Mouse (Mus musculus): ENCODE data around the gene Eef1akmt2. TPM values are rescaled to one million over a fixed set of nuclear protein-coding genes. Genes with fewer than 3 reads are reported as not detected.

The Eef1akmt2 gene
- total RNA-seq, 1 experiment from 2014 or later, result 36.6 TPM

GRCm38 (mm10) chr7:132866316-132866715 is 13.8 kb upstream of the Eef1akmt2 start:
- no peak for DNase-seq

GRCm38 (mm10) chr7:132859042-132859958 is 6.8 kb upstream of the Eef1akmt2 start, which contains the start of gene Abraxas2:
TSS of gene Abraxas2 (plus strand) at chr7:132859225.
- peak; percentile 91 for DNase-seq

DNA sequence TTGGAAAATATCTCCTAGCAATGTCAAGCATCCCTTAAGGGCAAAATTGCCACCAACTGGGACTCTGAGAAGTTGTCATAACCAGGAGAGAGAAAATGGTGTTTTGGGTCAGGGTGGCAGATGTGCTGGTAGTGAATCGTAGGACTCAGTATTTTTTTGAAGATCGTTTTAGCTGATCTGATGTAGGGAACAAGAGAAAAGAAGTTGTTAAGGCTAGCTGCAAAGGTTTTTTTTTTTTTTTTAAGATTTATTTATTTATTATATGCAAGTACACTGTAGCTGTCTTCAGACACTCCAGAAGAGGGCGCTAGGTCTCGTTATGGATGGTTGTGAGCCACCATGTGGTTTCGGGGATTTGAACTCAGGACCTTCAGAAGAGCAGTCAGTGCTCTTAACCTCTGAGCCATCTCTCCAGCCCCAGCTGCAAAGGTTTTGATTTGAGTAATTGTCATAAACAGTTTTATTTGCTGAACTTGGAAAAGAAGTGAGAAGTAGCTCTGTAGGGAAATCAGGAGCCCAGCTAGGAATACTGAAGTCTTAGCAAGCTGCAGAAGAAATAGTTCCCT is 5.7 kb upstream of the Eef1akmt2 start:
- no peak for DNase-seq

DNA sequence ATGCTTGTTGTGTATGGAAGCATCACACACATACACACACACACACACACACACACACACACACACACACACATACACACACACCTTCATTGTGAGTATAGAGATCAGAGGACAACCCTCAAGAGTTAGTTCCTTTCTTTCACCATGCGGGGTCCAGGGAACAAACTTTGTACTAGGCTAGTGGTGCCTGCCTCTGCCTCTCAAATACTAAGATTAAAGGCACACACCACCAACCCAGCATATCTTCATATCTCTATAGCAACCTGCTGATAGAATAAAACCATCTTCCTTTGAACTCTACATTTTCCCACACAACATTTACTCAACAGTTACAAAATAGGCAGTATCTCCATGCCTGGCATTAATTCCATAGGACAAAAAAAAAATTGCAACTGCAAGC is 3.6 kb upstream of the Eef1akmt2 start:
- no peak for DNase-seq

DNA sequence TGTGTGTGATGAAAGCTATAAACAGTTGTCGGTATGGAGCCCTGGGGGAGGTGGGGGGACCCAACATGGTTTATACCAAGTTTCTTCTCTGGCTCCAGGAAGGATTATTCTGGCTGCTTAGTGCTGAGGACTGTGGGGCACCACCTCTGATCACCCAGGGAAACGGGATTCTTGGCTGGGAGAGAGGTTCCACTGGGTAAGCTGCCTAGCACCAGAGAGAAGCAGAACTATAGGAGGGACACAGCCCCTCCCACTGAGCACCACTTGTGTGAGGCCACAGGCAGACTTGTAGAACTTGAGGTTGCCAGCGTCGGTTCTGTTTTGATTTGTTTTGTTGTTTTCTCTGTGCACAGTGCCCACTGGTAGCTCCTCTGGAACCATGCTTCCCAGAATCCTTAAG is 1.5 kb upstream of the Eef1akmt2 start:
- no peak for DNase-seq

- no peak for DNase-seq
Observed at GRCm38 (mm10) chr7:132853361-132853760, 888 bp upstream of the Eef1akmt2 start.

DNA sequence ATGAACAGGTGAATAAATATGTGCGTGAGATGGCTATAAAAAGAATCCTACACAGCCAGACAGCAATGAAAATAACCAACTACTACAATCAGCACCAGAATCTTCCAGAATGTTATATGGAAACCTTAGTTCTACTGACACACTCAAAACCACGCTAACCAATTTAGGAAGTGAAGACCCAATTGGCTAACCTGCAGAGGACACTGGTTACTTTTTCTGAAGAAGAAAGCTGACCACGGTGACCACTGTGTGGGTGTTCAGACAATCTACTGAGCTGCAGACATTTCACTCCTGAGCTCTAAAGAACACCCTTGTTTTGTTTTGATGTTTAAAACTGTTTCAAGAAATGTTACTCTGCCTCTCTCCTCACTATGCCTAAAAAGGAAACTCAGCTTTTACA is 9.3 kb downstream of the Eef1akmt2 start:
- no peak for DNase-seq

DNA sequence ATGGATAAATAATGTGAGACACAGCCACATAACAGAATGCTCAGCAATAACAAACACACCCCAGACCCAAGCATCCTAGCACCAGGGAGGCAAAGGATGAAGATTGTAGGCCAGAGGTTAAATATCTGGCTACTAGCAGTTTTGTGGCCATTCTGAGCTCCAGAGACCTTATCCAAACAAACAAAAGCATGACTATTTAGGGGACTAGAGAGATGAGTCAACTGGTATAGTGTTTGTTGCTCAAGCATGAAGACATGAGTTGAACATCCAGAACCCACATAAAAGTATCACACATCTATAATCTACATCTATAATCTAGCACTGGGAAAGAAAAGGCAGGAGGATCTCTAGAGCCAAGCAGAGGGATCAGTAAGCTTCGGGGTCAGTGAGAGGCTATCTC is 10.0 kb downstream of the Eef1akmt2 start:
- no peak for DNase-seq

- DNase-seq, result no peak
Observed at GRCm38 (mm10) chr7:132841287-132841686, 11.2 kb downstream of the Eef1akmt2 start.

- DNase-seq, result no peak
Observed at GRCm38 (mm10) chr7:132830955-132831354, 21.5 kb downstream of the Eef1akmt2 start.

- DNase-seq, result no peak
Observed at GRCm38 (mm10) chr7:132824346-132825022, 28.0 kb downstream of the Eef1akmt2 start.

DNA sequence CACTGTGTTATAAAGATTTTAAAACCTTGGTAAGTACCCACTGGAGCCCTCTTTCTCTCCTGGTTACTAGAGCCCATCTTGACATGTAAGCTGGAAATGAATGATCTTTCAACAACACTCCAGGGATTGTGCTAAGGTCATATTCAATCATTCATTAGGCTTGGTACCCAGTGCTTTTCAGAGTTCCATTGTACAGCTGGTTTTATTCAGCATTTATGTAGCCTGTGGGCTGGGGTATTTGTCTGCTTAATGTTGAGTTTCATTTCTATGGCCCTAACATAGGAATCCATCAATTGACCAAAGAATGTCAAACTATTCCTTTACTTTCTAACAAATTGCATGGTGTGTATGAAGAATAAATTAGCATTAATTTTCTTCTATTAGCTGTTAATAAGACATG is 28.6 kb downstream of the Eef1akmt2 start:
- DNase-seq, result no peak

DNA sequence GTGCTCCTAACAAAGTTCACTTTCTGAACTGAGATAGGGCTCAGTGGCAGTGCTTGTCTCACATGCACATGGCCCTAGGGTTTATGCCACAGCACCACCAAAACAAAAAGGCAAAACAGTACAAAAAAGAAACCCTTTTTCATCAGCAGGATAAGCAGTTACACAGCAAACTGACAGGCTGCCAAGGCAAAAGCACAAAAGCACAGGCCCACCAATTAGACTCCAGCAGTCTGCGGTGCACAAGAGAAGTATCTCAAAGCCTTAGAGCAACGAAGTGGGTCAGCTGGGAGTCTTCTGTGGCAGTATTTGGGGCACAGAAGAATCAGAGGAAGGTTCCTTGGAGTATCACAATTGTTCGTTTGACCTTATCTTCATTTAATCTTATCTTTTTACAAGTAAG is 31.8 kb downstream of the Eef1akmt2 start:
- DNase-seq, result no peak

DNA sequence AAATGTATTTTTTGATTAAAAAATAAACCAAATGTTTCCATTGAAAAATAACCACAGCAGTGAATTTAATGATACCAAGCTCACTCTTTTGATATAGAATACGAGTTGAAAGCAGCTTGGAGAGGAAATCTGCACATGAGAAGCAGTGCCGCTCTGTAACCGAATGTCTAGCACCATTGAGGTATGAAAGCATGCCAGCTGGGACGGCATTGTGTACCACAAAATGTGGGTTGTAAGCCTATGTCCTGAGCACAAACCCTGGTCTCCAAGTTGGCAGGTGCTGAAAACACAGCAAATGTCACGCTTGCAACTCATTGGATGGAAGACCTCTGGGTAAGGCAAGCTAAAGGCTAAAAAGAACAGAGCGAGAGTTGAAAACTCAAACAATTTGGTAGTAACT is 35.4 kb downstream of the Eef1akmt2 start:
- DNase-seq, result no peak

- no peak for DNase-seq
Observed at GRCm38 (mm10) chr7:132816528-132816927, 35.9 kb downstream of the Eef1akmt2 start.

- no peak for DNase-seq
Observed at GRCm38 (mm10) chr7:132815081-132815480, 37.4 kb downstream of the Eef1akmt2 start.

DNA sequence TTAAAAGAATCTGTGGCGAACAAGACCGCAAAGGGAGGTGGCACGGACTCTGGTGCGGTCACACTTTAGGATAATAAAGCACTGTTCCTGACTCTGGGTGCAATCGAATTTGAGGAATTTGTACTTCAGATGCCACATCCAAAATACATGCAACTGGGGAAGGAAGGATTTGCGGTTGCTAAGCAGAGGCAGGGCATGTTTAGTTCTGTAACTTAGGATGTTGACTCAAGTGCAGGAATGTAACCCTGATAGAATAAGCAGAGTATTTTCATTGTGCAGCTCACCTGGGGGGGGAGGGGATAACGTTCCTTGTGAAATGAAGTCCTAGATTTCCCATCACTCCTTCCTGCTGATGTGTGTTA is 38.4 kb downstream of the Eef1akmt2 start:
- DNase-seq, result no peak

GRCm38 (mm10) chr7:132813416-132814088 is 38.9 kb downstream of the Eef1akmt2 start, which contains the start of gene Fam53b:
TSS of gene Fam53b (minus strand) at chr7:132813886.
- peak; percentile 81 for DNase-seq

- DNase-seq, result peak; percentile 68
Observed at GRCm38 (mm10) chr7:132812619-132813415, 39.7 kb downstream of the Eef1akmt2 start.

DNA sequence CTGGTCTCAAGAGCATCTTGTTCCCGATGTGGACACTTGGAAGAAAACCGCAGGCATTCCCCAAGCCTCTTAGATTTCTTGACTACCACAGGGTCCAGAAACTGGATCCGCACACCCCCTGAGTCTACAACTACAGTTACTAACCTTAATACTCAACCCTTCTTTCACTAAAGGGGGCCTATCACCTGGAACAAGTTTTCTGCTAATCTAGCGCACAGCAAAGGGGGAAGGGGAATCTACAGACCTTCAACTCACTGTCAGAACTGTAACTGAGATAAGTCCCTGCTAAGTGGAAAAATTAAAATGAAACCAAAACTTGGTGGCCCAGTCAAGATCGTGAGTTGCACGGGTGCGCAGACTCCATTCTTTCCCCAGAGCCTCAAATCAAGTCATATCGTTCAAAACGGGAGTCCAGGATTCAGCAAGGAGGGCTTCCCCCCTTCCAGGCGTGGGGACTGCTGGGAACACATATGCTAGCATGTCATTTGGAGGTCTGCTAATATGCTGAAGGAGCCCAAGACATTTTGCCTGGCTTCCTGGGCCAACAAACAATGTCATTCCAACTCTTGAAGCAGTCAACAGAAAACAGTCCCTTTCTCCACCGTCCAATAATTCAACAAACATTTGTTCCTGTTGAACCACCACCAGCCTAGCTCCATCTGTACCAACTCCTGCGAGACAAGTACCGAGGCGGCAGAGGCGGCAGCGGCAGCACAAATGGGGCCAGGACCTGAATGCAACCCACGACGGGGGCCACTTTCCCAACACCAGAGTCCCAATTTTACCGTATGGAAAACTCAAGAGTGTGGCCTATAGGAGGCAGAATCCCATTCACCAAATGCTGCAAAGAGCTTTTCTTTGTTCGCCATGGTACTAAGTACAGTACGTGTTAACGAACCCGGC is 40.5 kb downstream of the Eef1akmt2 start:
- no peak for DNase-seq

DNA sequence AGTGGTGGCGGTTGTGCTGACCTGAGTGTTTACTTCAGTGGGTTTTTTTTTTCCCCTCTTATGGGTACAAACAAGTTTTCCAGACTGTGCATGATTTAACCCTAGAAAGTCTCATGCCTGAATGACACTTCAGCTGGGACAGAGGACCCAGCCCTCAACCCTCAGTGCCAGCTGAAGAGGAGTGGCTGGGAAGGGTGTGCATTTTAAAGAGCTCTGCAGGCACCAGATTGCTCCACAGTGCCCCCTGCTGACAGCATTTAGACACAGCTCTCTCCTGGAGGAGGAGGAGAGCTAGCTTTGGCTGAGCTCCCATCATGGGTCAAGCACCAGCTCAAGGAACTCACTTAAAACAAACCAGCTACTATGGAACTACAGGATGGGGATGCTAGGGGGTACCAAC is 41.6 kb downstream of the Eef1akmt2 start:
- peak; percentile 94 for DNase-seq

All from adrenal gland, postnatal 25 days (tissue).